15 mouse cellular contexts compared by ENCODE assay signal in the genomic region with DNA sequence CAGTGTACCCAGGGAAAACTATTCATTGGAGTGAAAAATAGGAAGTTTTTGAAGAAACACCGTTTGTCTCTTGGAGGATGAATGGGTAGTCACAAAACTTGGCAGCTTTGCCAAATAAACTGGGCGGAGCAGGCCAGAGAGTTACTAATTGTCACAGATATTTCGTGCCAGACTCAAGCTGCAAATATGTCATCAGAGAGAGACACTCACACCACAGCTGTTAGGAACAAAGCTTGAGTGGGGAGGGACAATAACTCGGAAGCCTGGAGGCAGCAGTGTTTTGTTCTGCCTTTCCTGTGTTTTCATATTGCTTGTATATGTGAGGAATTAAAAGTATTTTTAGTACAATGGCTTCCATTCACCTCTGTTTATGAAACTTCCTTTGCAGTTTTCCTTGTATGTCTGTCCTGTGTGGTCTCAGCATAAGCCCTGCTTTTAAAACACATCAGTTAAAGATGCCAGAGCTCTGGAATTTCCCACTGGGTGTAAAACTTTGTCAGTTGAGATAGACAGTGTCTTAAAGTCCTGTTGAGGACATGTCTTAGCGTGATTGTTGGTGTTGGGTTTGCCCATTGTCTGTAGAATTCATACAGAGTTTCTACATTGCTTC. TPM values are rescaled to one million over a fixed set of nuclear protein-coding genes. Genes with fewer than 3 reads are reported as not detected.
DNase-seq lines count a peak whose midpoint lies in the region; ATAC-seq and TF ChIP-seq lines count a peak whose summit lies in the region.
"Had no signal": no experiment of that assay in that cellular context is flagged by ENCODE, and none has a peak within 500 bp of the region (broad histone marks: within the 10 kb centered on the region; RNA-seq: fewer than 3 reads in every experiment).

No protein-coding gene starts in this region.

- H3K27me3 ChIP-seq in embryonic facial prominence, embryonic 14.5 days (replicated peaks; ENCODE audit: control insufficient read depth, insufficient read depth, low read length), result no peaks in the 10 kb centered on the region
- H3K27me3 ChIP-seq in embryonic facial prominence, embryonic 10.5 days (replicated peaks; ENCODE audit: low read depth, poor library complexity, severe bottlenecking), result no peaks in the 10 kb centered on the region
- H3K27me3 ChIP-seq in kidney, adult 2 months (replicated peaks; ENCODE audit: control insufficient read depth, insufficient read depth, low read length), result no peaks in the 10 kb centered on the region
- H3K27me3 ChIP-seq in kidney, embryonic 15.5 days, result no peaks in the 10 kb centered on the region
- H3K27me3 ChIP-seq: limb, embryonic 15.5 days had no signal

- no peak for TF ChIP-seq CTCF in kidney, adult 2 months (conservative IDR thresholded peaks at IDR 0.05; ENCODE audit: insufficient read depth, insufficient read length, low read depth, low read length)

- WGBS in embryonic facial prominence, embryonic 14.5 days, result 77% methylated on average over 5 of the region's 5 CpGs
- WGBS in embryonic facial prominence, embryonic 10.5 days, result 89% methylated on average over 5 of the region's 5 CpGs
- whole genome bisulfite sequencing in kidney, adult 2 months, result 66% methylated on average over 5 of the region's 5 CpGs
- 84% methylated on average over 5 of the region's 5 CpGs for WGBS in kidney, embryonic 15.5 days

- H3K4me3 ChIP-seq in embryonic facial prominence, embryonic 14.5 days (ENCODE audit: low read depth, low read length), result no peak overlapping the region
- H3K4me3 ChIP-seq in embryonic facial prominence, embryonic 10.5 days, result no peak overlapping the region
- H3K4me3 ChIP-seq in kidney, adult 2 months (ENCODE audit: insufficient read depth, low read depth, low read length), result no peak overlapping the region
- H3K4me3 ChIP-seq in kidney, embryonic 15.5 days (replicated peaks), result no peak overlapping the region
- H3K4me3 ChIP-seq: erythroblast, embryonic 14.5 days; left cerebral cortex, adult 2 months; limb, embryonic 15.5 days had no signal

- no peak for TF ChIP-seq POLR2A in kidney, adult 2 months (IDR thresholded peaks at IDR 0.05; ENCODE audit: low read depth, low read length)

- H3K9me3 ChIP-seq in embryonic facial prominence, embryonic 14.5 days (ENCODE audit: control insufficient read depth, low read length), result no peaks in the 10 kb centered on the region
- no peaks in the 10 kb centered on the region for H3K9me3 ChIP-seq in embryonic facial prominence, embryonic 10.5 days
- H3K9me3 ChIP-seq in kidney, embryonic 15.5 days (replicated peaks), result no peaks in the 10 kb centered on the region
- H3K9me3 ChIP-seq: limb, embryonic 15.5 days had no signal

- peak; percentile 47 for DNase-seq in embryonic facial prominence, embryonic 14.5 days (ENCODE audit: low spot score)
- DNase-seq in embryonic facial prominence, embryonic 10.5 days (ENCODE audit: low spot score), result no peak
- DNase-seq in kidney, adult 2 months, result peak; percentile 42
- DNase-seq in right cerebral cortex, adult 18-20 months, result peak; percentile 20
- no peak for DNase-seq in right cerebral cortex, postnatal 36 days (ENCODE audit: low spot score in 2 of 2)
- DNase-seq in lung, postnatal 4 days, result peak; percentile 49 to 56
- DNase-seq: adrenal gland, postnatal 36 days; cerebellum, adult 11 months; thymus, postnatal 14 days had no signal

- peaks cover 89% of the 10 kb centered on the region for H3K36me3 ChIP-seq in embryonic facial prominence, embryonic 14.5 days (ENCODE audit: control insufficient read depth, insufficient read depth, low read length)
- peaks cover 95% of the 10 kb centered on the region for H3K36me3 ChIP-seq in embryonic facial prominence, embryonic 10.5 days (replicated peaks)
- peaks cover 2% of the 10 kb centered on the region for H3K36me3 ChIP-seq in kidney, adult 2 months (ENCODE audit: control insufficient read depth, insufficient read depth, low read length)
- H3K36me3 ChIP-seq in kidney, embryonic 15.5 days, result peaks cover 89% of the 10 kb centered on the region

- H3K9ac ChIP-seq in embryonic facial prominence, embryonic 14.5 days (ENCODE audit: low read depth, low read length), result no peak overlapping the region
- no peak overlapping the region for H3K9ac ChIP-seq in kidney, embryonic 15.5 days
- H3K9ac ChIP-seq: limb, embryonic 15.5 days had no signal

- no peak overlapping the region for H3K4me2 ChIP-seq in embryonic facial prominence, embryonic 14.5 days (ENCODE audit: low read depth, low read length)
- no peak overlapping the region for H3K4me2 ChIP-seq in kidney, embryonic 15.5 days
- H3K4me2 ChIP-seq: limb, embryonic 15.5 days had no signal

- H3K4me1 ChIP-seq in embryonic facial prominence, embryonic 14.5 days (ENCODE audit: control insufficient read depth, insufficient read depth, low read length), result no peaks in the 10 kb centered on the region
- no peaks in the 10 kb centered on the region for H3K4me1 ChIP-seq in embryonic facial prominence, embryonic 10.5 days
- H3K4me1 ChIP-seq in kidney, adult 2 months (ENCODE audit: control insufficient read depth, insufficient read depth, low read length), result no peaks in the 10 kb centered on the region
- H3K4me1 ChIP-seq in kidney, embryonic 15.5 days, result no peaks in the 10 kb centered on the region
- H3K4me1 ChIP-seq: limb, embryonic 15.5 days had no signal

- H3K27ac ChIP-seq in embryonic facial prominence, embryonic 14.5 days (replicated peaks; ENCODE audit: low read depth, low read length), result no peak overlapping the region; the same call in 1 of the 2 replicates
- H3K27ac ChIP-seq in embryonic facial prominence, embryonic 10.5 days (replicated peaks), result no peak overlapping the region
- H3K27ac ChIP-seq in kidney, adult 2 months (ENCODE audit: insufficient read depth, low read depth, low read length), result no peak overlapping the region
- no peak overlapping the region; the same call in 1 of the 2 replicates for H3K27ac ChIP-seq in kidney, embryonic 15.5 days
- H3K27ac ChIP-seq: hindbrain, postnatal 0 days; left cerebral cortex, adult 2 months; limb, embryonic 15.5 days had no signal

- no peak for ATAC-seq in embryonic facial prominence, embryonic 14.5 days (ENCODE audit: low read depth)
- ATAC-seq in kidney, embryonic 15.5 days (replicated peaks; ENCODE audit: low FRiP score), result no peak
- no peak for ATAC-seq in frontal cortex, adult (ENCODE audit: low TSS enrichment)
- ATAC-seq: hindbrain, postnatal 0 days had no signal

RNA-seq across cellular contexts. Expression of a gene that starts 13.0 kb away (rescaled TPM):
- 105 and 107 TPM in 2 replicates for polyA plus RNA-seq in embryonic facial prominence, embryonic 14.5 days (2014; fragmentation: Nextera tagmentation; extraction: Ambion mirVana)
- polyA plus RNA-seq in embryonic facial prominence, embryonic 10.5 days (2016; fragmentation: Nextera tagmentation; extraction: Ambion mirVana), result 57.8 and 62.9 TPM in 2 replicates
- 25.7 and 34.1 TPM in 2 replicates for polyA plus RNA-seq in kidney, adult 2 months (2012; rRNA removed)
- 64.0 and 69.0 TPM in 2 replicates for polyA plus RNA-seq in kidney, embryonic 15.5 days (2015; fragmentation: Nextera tagmentation; extraction: Ambion mirVana)

RNA-seq across cellular contexts. Expression of a gene that starts 20.8 kb away (rescaled TPM):
- polyA plus RNA-seq in embryonic facial prominence, embryonic 14.5 days (2014; fragmentation: Nextera tagmentation; extraction: Ambion mirVana), result 47.2 and 53.5 TPM in 2 replicates
- polyA plus RNA-seq in embryonic facial prominence, embryonic 10.5 days (2016; fragmentation: Nextera tagmentation; extraction: Ambion mirVana), result 59.1 and 63.7 TPM in 2 replicates
- polyA plus RNA-seq in kidney, adult 2 months (2012; rRNA removed), result 37.7 and 55.0 TPM in 2 replicates
- 53.2 and 56.2 TPM in 2 replicates for polyA plus RNA-seq in kidney, embryonic 15.5 days (2015; fragmentation: Nextera tagmentation; extraction: Ambion mirVana)

Comparison
In these comparisons a context has a peak if more than half of its experiments do, and no peak if none do; other contexts are left out.
1. DNase-seq: peak in embryonic facial prominence, embryonic 14.5 days (single experiment), kidney, adult 2 months (single experiment), right cerebral cortex, adult 18-20 months (single experiment) and lung, postnatal 4 days (2 of 2); none in embryonic facial prominence, embryonic 10.5 days (single experiment) and right cerebral cortex, postnatal 36 days (0 of 2).